Mouse (Mus musculus) gonadal fat pad, adult 2 months (tissue): ENCODE results near the gene Slco3a1. TPM values are rescaled to one million over a fixed set of nuclear protein-coding genes. Genes with fewer than 3 reads are reported as not detected.
A peak's percentile ranks its signal among the peaks of the same experiment; 100 is the strongest.

Experiments used
- DNase-seq: peaks from one replicate; pipeline ENCODE4 v3.0.0-alpha.2; 2012; ENCODE audit warnings: low read depth
- polyA plus RNA-seq: library from polyadenylated mRNA; depleted of rRNA; stranded (reverse); fragments of >200 nt; gene quantifications from 2 replicates; pipeline ENCODE4 v1.2.3, GENCODE M21; 2012

The Slco3a1 gene
- polyA plus RNA-seq, 1 experiment: 20.0 TPM

GRCm38 (mm10) chr7:74348318-74348890, 206.2 kb downstream of the Slco3a1 start:
- DNase-seq: no peak

- no peak for DNase-seq
Measured at GRCm38 (mm10) chr7:74347026-74347425, 207.6 kb downstream of the Slco3a1 start.

- no peak for DNase-seq
Measured at GRCm38 (mm10) chr7:74346451-74346850, 208.1 kb downstream of the Slco3a1 start.

GRCm38 (mm10) chr7:74341149-74341805, 213.3 kb downstream of the Slco3a1 start:
- no peak for DNase-seq

GRCm38 (mm10) chr7:74340419-74340954, 214.1 kb downstream of the Slco3a1 start:
- DNase-seq: no peak

GRCm38 (mm10) chr7:74337677-74338420, 216.7 kb downstream of the Slco3a1 start:
- no peak for DNase-seq

GRCm38 (mm10) chr7:74332323-74332722, 222.3 kb downstream of the Slco3a1 start:
- no peak for DNase-seq

- no peak for DNase-seq
Measured at GRCm38 (mm10) chr7:74330858-74331726, 223.5 kb downstream of the Slco3a1 start.

- no peak for DNase-seq
Measured at GRCm38 (mm10) chr7:74330117-74330857, 224.3 kb downstream of the Slco3a1 start.

- no peak for DNase-seq
Measured at GRCm38 (mm10) chr7:74329004-74329403, 225.6 kb downstream of the Slco3a1 start.

GRCm38 (mm10) chr7:74327716-74328115, 226.9 kb downstream of the Slco3a1 start:
- no peak for DNase-seq

GRCm38 (mm10) chr7:74325052-74325451, 229.5 kb downstream of the Slco3a1 start:
- DNase-seq: no peak

GRCm38 (mm10) chr7:74323683-74324082, 230.9 kb downstream of the Slco3a1 start:
- DNase-seq: no peak

- no peak for DNase-seq
Measured at GRCm38 (mm10) chr7:74323194-74323593, 231.4 kb downstream of the Slco3a1 start.

GRCm38 (mm10) chr7:74320635-74321034, 233.9 kb downstream of the Slco3a1 start:
- DNase-seq: no peak

- peak; percentile 60 for DNase-seq
Measured at GRCm38 (mm10) chr7:74315836-74316435, 238.6 kb downstream of the Slco3a1 start.

- DNase-seq: no peak
Measured at GRCm38 (mm10) chr7:74314276-74314675, 240.3 kb downstream of the Slco3a1 start.

GRCm38 (mm10) chr7:74313279-74314105, 241.1 kb downstream of the Slco3a1 start:
- no peak for DNase-seq

GRCm38 (mm10) chr7:74311536-74311935, 243.0 kb downstream of the Slco3a1 start:
- no peak for DNase-seq
